8 mouse cellular contexts compared by ENCODE assay signal in genomic region chr9:45906355-45907077, GRCm38 (mm10). TPM values are rescaled to one million over a fixed set of nuclear protein-coding genes. Genes with fewer than 3 reads are reported as not detected.
DNase-seq lines count a peak whose midpoint lies in the region; ATAC-seq lines count a peak whose summit lies in the region.

TSS of gene Pcsk7 (plus strand) at chr9:45906497.
TSS of gene Rnf214 (minus strand) at chr9:45906911.

- peak within 1 kb of the TSS; percentile 94 for H3K9ac ChIP-seq in hindbrain, embryonic 13.5 days

- peak; percentile 93 for DNase-seq in Muller cell, postnatal 12 days (ENCODE audit: inconsistent ontology term)
- peak; percentile 93 for DNase-seq in cerebellum, adult 9-11 months
- DNase-seq in frontal cortex, postnatal 14 days (ENCODE audit: low spot score in 2 of 2): peak; percentile 76 to 83
- peak; percentile 82 to 83 for DNase-seq in layer of hippocampus, postnatal 25 days (ENCODE audit: extremely low spot score in 1 of 2, low spot score in 1 of 2)
- peak; percentile 94 for DNase-seq in lung, postnatal 25 days (ENCODE audit: low spot score)
- peak; percentile 91 for DNase-seq in retina, embryonic 14.5 days (ENCODE audit: low spot score)
- peak; percentile 95 for DNase-seq in thymus, postnatal 4 days

- peak within 1 kb of the TSS; percentile 98 for H3K27ac ChIP-seq in hindbrain, embryonic 13.5 days

- peak within 1 kb of the TSS; percentile 89 for H3K4me3 ChIP-seq in hindbrain, embryonic 13.5 days

- WGBS in hindbrain, embryonic 13.5 days: under 1% methylated on average over 70 of the region's 80 CpGs

- H3K4me2 ChIP-seq in hindbrain, embryonic 13.5 days: peak within 1 kb of the TSS; percentile 80

- no peaks in the 10 kb centered on the region for H3K9me3 ChIP-seq in hindbrain, embryonic 13.5 days

- H3K4me1 ChIP-seq in hindbrain, embryonic 13.5 days (replicated peaks): peaks cover 39% of the 10 kb centered on the region

- no peaks in the 10 kb centered on the region for H3K27me3 ChIP-seq in hindbrain, embryonic 13.5 days

- H3K36me3 ChIP-seq in hindbrain, embryonic 13.5 days: peaks cover 52% of the 10 kb centered on the region

- peak; percentile 95 for ATAC-seq in hindbrain, embryonic 13.5 days (ENCODE audit: low FRiP score)

RNA-seq across cellular contexts. Expression of gene Pcsk7, which starts in this region (rescaled TPM):
- 24.0 and 28.8 TPM in 2 replicates for polyA plus RNA-seq in hindbrain, embryonic 13.5 days (2015; fragmentation: Nextera tagmentation; extraction: Ambion mirVana)
- total RNA-seq in layer of hippocampus, postnatal 25 days (2021): 10 to 100 TPM; 18.0 to 24.7 TPM

RNA-seq across cellular contexts. Expression of gene Rnf214, which starts in this region (rescaled TPM):
- polyA plus RNA-seq in hindbrain, embryonic 13.5 days (2015; fragmentation: Nextera tagmentation; extraction: Ambion mirVana): 106 and 110 TPM in 2 replicates
- total RNA-seq in layer of hippocampus, postnatal 25 days (2021): 10 to 100 TPM; 63.6 to 69.3 TPM

Comparison
In these comparisons a context has a peak if more than half of its experiments do, and no peak if none do; other contexts are left out.
1. Peak in every context shown above with its lines: DNase-seq, ATAC-seq, H3K4me3 ChIP-seq and H3K27ac ChIP-seq.